Mouse (Mus musculus) frontal cortex, postnatal 25 days (tissue): ENCODE results near the gene Chst4.
"Not testable (repeated sequence)": the region's sequence is repeated elsewhere in the genome, so short reads cannot be mapped to it uniquely, and the experiment has no call there.

Experiments
- DNase-seq, 2 experiments: peaks; one replicate each; pipeline ENCODE4 v3.0.0; 2022; ENCODE audit warnings: low spot score in 2 of 2

Chst4 gene

DNA sequence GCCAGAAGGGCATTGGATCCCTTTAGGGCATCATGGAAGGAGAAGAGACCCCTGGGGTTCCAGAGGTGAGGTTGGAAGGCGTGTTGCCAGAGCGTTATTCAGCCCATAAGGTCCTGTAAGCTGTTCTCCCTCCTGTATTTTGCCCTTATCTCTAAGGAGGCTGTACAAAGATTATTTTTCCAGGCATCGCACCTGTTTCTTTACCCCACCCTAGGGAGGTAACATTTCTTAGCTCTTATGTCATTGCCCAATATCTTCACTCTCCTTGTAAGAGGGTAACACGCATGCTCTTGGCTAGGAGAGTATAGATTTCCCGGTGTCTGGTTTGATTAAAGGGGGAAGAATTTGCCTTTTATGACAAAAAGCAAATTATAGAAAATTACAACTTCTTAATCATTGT, at the start of gene Chst4:
Gene Chst4 (minus strand): TSS at position 82 of the 400 bp plus-strand sequence.
- DNase-seq: no peak

DNA sequence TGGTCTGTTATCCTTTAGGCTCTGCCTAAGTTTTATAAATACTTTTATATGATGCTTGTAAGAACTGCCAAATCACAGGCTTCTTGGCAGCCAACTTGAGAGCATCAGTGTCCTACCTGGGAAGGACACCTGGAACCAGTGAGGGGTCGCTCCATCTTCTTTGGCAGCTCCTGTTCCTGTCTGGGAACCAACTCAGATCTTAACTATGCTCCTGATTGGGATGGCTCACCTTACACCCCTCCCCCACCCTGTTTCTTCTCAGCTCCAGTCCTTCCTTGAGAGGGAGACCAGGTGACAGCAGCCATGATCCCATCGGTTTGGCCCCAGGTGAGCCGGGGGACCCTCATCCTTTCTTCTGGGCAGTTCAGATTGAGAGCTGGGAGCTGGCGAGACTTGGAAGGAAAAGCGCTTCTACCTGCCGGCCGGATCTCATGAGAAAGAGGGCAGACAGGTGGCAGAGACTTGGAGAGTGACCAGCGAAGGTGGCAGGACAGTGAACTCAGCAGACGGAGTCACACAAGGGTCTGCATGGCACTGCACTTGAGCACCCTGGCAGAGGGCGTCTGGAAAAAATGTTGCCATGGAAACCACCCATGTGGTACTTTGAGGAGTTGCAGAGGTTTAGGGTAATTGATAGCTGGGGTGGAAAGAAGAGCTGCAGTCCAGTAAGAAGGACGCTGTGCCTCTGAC, 43.0 kb upstream of the Chst4 start:
- no peak for DNase-seq

DNA sequence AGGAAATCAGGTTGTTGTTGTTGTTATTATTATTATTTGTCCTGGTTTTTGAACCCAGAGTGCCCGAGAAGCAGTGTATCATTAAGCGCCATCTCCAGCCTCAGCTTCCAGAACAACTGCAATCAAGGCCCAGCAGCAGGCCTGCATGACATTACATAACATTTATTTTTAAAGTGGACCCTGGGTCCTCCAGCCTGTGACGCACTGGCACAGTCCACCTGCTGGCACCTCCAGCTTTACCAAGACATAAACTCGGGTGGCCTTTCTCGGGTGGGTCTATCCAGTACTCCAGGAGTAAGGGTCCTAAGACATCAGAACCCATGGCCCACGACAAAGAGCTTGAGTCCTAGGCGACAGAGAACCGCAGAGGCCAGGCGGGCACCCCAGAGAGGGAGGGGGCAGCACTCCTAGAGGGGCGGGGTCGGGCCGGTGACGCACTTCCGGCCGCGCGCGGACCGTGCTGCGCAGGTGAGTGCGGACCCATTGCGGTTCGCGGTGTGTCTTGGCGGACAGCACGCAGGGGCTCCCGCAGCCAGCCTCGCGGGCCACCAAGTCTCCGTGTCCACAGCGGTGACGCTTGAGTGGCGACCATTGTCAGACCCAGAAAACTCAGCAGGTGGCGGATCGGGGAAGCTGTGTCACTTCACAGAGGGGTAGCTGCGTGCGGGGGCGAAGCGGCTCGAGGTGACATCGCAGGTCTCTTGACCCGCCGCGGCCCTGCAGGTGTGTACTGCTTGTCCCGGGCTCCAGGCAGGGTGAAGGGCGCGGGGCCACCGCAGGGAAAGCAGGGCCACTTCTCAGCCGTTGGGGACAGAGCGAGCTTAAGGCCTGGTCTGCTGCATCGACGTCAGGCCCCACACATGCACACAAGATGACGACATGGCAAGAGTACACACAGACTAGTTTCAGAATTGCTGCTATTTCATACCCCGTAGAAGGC, 40.0 kb upstream of the Chst4 start, which contains the start of gene Zfp612:
Gene Zfp612 (plus strand): TSS at position 465 of the 940 bp plus-strand sequence.
- peak; percentile 46 to 53 for DNase-seq

DNA sequence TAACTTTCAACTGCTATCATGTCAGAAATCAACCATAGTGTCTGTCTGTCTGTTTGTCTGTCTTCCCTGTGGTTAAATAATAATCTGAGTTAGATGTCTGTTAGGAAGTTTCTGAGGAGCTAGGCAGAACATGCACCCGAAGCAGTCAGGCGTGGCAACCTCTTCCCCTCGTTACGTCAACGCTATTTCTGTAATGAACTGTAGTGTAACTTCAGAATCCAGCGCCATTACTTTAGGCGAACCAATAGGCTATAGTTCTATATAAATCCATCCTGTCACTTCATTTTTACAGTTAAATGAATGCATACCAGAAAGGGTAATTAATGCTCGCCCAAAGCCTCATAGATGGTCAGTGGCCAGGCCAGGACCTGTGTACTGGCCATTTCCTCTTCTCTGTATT, 35.0 kb upstream of the Chst4 start:
- DNase-seq: no peak

DNA sequence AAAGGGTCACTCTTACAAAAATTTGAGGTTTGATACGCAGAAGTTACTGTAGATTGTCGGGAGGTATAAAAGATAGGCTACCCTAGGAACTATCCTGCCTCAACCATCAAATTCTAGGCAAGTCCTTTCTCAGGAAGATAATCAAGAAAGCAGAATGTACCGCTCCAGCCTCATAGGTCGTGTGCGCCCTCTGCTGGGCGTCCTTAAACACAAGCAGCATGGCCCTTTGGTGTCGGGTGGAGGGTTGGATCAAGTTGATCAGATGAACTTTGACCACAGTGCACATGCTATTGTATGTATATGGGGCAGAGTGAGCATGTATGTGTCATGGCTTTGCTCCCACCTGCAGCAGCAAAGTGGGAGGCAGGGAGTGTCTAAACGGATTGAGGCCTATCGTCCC, 32.1 kb upstream of the Chst4 start:
- DNase-seq: peak; percentile 35 to 46

DNA sequence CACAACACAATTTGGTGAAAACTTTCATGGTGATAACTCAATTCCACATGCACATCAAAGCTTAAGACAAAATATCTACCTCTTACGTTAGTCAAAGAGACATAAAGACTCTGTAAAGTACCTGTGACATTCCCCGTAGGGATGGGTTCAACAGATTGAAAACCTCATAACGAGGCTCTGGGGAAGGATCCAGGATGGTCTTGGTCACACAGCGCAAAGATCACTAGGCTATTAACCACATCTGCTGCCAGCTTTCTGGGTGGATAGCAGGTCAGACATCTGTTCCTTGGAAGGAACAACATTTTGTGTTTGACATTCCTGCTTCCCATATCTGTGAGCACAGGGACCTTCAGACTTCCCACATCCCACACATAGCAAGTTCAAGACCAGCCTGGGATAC, 30.2 kb upstream of the Chst4 start:
- no peak for DNase-seq

DNA sequence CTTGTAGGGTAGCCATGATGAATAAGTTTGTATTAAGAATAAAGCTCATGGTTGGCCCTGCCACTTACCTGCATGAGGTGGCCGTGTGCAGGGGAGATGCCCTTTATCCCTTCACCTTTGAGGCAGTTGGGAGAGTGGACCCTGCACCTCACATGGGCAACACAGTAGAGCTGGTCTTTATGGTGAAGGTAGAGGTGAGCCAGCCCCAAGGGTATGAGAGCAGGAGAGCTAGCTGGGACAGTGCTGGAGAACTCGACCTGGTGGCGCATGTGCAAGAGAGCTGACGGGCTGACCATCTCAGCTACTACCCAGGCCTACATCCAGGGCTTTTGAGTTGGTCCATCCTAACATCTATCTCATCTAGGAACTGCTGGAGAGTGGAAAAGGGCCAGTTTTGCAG, 26.1 kb upstream of the Chst4 start:
- DNase-seq: no peak

DNA sequence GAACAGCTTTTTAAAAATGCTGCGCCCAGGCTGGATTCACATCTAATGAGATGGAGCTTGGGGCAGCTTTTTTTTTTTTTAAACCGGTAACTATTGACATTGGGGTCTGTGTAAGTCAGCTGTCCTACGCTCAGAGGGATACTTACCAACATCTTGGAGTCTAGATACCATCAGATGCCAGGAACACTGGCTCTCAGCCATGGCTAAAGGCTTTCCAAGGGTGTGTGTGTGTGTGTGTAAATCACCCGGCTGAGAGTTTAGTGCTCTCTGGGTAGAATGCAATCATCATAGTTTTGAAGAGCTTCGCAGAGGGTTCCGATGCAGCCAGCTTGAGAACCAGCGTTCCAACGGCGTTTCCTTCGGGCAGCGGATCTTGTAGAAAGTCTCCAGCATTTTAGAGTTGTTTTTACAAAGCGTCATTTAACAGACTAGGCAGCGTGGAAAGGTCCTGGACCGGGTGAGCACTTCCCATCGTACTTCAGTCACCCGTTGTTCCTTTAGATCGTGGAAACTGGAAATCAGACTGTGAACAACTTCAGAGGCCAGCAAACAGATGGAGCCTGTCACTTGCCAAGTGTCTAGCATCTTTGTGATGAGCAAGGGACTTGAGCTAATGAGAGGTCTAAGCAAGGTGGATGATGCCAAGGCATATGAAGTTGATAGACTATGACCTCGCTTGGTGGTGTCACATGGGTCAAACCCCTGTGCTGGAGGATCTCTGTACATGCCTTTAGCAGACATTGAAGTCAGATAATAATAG, 25.2 kb upstream of the Chst4 start:
- DNase-seq: no peak

DNA sequence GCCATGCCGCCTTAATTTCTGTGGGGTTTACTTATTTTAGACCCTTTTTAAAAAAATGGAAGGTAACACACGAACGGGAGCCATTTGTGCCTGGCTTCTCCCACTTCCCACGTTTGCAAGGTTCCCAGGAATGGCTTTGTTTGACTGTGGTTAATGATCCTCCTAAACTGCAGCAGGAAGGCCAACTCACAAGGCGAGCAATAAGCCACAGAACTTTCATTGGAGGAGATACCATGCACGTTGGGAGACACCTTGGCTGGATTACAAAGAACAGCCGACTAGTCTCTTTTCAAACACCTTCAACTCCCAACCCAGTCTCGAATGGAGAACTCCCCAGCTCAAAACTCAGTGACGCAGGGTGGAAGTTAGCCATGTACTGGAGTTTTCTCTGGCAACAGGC, 24.6 kb upstream of the Chst4 start:
- DNase-seq: no peak

DNA sequence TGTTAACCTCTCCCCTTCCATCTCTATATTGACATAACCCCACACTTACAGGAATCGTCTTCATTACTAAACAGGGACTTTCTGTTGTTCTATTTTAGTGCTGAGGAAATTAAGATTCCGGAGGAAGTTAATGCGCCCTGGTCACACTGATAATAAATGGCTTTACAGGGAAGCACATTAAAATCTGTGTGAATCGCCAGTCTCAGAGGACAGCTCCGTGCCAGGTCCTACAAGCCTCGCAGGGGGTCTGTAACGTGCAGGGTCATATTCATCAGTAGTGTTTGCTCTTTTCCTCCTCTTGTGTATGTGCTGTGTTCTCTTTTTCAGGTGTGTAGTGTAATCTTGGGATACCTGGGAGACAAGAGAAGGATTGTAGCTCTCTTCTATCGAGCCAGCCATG, 18.7 kb upstream of the Chst4 start:
- DNase-seq: no peak

DNA sequence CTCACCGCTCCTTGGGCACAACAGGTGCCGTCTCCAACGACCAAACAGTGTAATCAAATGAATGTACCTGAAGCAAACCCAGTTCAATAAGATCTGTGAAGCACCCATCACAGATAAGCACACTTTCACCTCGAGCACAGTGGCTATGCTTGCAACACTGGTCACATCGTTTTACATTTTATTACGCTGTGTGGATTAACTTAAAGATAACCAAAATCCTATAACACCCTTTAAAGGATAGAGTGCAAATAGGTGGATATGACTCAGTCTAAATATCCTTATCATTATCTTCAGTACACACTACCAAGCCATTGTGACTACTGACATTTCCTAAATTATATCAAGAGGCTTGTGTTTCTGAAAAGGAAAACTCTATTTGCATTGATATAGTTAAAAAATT, 11.7 kb upstream of the Chst4 start:
- no peak for DNase-seq

DNA sequence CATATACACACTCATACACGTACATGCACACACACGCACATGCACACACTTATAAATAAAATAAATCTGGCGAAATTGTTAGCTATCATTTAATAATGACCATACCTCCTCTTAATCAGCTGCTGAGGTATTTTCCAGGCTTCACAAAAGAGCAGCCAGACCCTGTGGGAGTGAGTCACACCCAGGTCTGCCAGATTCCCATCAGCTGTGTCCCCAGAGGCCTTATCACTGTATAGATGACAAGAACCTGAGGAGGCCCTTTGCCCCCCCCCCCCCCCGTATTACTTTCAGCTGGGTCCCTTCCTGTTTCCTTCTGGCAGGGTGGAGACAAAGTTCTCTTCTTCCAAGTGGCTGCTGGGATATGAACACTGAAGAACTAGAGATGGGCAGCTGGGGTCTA, 969 bp upstream of the Chst4 start:
- no peak for DNase-seq

DNA sequence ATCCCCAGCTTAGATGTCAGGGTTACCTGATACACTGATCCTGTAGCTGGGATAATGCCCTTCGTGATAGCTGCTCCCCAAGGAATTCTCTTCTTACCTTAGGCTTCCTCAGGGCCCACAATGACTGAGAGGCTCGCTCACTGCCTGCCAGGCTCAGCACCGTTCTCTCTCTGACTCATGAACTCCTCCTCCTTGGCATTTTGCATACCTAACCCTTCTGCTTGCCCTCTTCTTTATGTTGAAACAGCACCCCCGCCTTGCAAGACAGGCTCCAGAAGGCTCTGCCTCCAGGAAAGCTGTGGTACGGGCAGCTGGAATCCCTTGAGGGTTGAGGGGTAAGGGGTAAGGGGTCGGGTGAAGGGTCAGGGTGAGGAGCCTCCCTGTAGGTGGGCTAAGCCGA, 324 bp downstream of the Chst4 start:
- DNase-seq: no peak

DNA sequence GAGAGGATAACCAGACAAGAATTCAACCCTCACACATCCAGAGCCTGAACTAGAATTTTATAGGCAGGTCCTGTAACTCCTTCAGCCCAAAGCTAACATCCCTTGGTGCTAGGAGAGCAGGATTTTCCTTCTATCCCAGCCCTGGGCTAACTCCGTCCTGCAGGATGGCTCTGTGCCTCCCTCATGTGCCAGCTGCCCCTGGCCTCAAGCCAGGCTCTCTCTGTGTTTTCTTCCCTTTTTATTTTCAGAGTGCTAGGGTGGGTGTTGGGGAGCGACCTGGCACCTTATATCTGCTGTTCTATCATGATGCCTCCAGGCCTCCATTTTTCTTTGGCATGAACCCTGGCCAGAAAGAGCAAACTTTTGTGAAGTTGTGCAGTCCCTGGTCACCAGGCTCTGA, 3.4 kb downstream of the Chst4 start:
- DNase-seq: no peak

DNA sequence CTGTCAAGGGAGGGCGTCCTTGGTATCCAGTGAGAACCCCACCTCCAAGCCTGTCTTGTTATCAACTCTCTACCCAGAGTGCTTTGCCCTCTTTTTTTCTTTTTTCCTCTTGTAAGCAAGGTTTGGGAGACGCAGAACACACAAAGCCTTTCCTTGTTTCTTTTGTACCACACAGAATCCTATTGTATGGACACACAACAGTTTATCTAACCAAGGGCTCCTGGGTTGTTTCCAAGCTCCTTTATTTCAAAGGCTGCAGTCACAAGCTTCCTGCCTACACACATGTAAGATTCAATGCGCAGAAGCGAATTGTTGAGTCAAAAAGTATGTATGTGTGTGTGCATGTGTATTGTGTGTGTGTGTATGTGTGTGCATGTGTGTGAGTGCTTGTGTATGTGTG, 5.2 kb downstream of the Chst4 start:
- DNase-seq: no peak

DNA sequence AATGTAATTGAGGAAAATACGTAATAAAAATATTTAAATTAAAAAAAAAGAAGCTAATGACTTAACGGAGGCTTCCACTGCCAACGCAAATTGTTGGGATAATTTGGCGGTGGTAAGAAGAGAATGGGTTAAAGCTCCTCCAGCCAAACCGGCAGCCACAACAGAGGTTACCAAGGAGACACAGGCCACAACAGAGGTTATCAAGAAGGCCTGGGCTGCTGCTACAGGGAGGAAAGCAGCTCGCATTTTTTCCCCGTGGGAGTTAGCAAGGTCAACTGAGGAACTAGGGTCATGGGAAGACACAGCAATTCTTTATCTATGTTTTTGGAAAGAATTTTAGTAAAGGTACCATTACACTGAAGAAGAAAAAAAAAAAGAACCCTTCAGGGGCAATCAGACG, 5.8 kb downstream of the Chst4 start:
- DNase-seq: not testable (repeated sequence)

DNA sequence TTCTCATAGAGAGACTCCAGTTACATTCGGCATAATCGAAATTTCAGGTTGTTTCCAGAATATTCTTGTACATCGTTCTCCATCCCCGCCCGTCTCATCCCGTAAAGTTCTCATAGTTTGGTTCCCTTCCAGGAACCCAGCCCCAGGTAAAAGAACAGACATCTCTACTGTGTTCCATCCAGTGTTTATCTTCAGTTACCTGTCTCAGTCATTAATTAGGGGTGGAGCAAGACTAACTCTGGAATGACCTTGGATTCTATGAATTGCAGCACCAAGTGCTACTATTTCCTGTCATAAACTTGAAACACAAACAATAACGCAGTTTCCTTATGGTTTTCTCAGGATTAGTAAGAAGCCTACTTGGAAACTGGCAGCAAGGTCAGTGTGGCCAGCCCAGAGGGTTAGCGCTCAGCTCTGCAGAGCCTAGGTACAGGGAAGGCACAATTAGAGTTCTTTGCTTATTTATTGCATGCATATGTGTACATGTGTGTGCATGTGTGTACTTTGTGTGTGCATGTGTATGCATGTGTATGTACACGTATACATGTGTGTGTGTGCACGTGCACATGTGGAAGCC, 16.7 kb downstream of the Chst4 start:
- DNase-seq: no peak

DNA sequence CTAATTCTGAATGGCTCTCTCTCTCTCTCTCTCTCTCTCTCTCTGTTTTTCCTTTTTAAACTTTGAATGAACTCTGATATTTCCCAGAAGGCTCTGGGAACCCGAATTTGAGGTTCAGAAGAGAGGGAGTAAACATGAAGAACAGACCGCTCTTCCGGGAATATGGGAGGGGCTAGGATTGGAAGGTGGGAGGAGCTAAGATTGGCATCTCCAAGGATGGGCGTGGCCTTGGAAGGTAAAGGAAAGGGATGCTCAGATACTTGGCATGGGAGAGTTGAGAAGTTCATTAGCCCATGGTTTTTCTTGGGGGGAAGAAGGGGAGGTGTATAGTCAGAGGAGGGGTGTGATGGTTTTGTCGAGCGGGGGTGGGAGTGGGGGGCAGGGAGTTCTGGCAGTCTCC, 17.5 kb downstream of the Chst4 start:
- no peak for DNase-seq

DNA sequence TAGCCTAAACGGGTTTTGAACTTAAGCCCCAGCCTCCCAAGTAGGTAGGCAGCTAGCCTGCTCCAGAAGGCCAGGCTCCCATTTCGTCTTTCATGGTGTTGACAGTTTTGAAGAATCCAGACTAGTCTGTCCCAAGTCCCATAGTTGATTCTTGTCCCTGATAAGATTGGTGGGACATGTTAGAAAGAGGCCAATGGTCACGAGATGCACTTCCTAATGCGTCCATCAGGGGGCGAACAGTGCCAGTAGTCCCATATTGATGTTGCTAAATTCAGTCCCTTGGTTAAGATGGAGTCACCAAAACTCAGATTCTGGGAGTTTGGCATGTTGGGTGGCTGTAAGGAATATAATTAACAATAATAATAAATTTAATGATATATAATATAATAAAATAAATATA, 28.7 kb downstream of the Chst4 start:
- peak; percentile 9 to 21 for DNase-seq

DNA sequence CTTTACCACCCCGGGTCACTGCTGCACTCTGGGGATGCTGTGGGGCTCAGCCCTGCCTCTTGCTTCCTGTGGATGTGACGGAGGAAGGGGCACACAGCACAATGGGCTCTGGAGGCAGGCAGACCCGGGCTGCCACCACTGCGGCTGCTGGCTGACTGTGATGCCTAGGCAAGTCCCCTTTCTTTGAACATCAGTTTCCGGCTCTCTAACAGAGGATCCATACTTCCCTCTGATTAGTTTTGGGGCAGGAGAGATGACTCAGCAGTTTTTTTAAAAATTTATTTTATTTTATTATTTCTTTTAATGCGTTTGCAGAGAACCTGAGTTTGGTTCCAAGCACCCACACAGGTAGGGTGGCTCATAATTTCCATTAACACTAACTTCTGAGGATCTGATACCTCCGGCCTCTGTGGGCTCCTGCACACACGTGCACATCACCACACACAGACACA, 30.5 kb downstream of the Chst4 start:
- no peak for DNase-seq

DNA sequence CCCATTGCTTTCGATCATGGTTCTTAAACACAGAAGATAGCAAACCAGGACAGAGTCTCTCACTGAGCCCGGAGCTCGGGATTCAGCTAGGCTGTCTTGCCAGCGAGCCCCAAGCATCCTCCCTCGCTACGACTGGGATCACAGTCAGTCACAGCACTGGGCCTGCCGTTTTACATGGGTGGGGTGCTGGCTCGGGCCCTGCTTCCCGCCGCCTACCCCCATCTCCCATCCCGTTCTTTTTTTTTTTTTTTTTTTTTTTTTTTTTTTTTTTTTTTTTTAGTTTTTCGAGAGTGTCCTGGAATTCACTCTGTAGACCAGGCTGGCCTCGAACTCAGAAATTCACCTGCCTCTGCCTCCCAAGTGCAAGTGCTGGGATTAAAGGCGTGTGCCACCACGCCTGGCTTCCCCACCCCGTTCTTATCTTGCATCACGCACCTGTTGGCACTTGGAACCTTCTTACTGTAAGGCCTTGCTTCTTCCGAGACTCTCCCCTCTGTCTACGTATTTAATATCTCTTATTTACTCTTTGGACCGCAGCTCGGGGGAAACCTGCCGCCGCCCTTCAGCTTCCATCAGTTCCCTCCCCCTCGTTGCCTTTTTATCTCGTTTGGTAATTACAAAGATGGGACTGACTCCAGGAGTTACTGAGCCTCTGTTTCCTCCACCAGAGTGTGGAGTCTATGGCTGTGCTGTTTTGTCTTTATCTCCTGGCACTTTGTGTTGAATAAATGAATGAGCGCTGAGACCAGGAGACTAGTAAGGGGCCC, 31.1 kb downstream of the Chst4 start:
- no peak for DNase-seq
